Mouse (Mus musculus) common myeloid progenitor, adult 5-6 weeks (primary cell): Measurements from ENCODE around the gene Tal1. TPM values are rescaled to one million over a fixed set of nuclear protein-coding genes. Genes with fewer than 3 reads are reported as not detected.

Experiments used
- ATAC-seq: replicated peaks from 2 replicates; pipeline ENCODE4 v1.8.0; 2016; ENCODE audit warnings: low read depth, mild to moderate bottlenecking, moderate TSS enrichment, inconsistent platforms; ENCODE audit not compliant: poor library complexity, severe bottlenecking
- total RNA-seq: library from RNA; stranded (forward); fragments of 200-1000, 187-1606 nt; gene quantifications from 2 replicates; pipeline ENCODE4 v1.2.3, GENCODE M21; 2017

Gene Tal1
- total RNA-seq, 1 experiment from 2014 or later, result 47.6 TPM

- no peak for ATAC-seq
These were observed 40.9 kb downstream of the Tal1 start for GRCm38 (mm10) chr4:115097146-115097496.

GRCm38 (mm10) chr4:115101682-115102081, 45.5 kb downstream of the Tal1 start:
- ATAC-seq, result peak; percentile 76

DNA sequence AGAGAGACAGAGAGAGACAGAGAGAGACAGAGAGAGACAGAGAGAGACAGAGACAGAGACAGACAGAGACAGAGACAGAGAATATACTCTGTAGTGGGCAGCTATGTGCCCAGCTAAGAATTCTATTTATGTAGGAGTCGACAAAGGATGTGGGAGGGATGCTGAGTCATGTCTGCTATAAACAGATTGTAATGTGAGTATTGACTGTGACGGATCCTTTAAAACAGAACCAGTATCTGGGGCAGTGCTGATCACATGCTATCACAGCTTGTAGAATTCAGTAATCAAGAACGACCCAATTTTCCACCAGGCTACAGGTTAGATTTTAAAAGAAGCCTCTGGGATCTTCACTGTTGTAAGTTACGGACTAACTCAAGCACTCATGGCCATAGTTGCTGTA, 47.3 kb downstream of the Tal1 start:
- ATAC-seq, result peak; percentile 87

DNA sequence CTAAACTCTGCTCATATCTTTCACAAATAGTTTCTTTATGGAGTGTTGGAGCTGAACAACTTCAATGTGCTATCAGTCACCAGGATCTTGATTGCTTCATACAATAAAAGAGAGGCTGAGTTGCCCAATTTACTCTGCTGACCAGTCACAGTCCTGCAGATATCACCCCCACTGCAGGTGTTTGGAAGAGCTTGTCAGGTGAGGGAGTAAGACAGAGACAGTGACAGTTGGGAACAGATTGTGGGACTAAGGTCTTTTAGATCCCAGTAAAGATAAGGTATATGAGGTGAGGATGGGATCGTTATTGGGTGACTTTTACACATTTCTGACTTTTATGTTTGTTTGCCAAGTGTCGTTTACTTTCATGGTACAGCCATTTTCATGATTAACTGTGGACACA, 54.9 kb downstream of the Tal1 start:
- no peak for ATAC-seq

DNA sequence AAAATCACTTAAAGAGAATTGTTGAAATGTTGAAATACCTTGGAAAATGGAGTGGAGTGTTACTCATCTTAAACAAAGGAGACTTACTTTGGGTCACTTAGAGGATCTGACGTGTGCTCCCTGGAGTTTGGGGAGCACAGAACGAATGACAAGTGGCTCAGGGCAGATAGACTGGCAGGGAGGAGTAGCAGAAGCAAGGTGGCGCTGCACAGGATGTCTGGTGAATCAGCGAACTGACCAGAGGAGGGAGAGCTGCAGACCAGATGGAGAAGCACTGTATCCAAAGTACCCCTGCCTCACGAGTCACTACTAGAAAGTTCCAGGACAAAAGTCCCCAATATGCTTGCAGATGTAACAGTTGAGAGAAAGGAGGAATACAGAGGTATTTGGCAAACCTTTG, 57.0 kb downstream of the Tal1 start:
- no peak for ATAC-seq

- no peak for ATAC-seq
These were observed 63.4 kb downstream of the Tal1 start for GRCm38 (mm10) chr4:115119642-115120041.

DNA sequence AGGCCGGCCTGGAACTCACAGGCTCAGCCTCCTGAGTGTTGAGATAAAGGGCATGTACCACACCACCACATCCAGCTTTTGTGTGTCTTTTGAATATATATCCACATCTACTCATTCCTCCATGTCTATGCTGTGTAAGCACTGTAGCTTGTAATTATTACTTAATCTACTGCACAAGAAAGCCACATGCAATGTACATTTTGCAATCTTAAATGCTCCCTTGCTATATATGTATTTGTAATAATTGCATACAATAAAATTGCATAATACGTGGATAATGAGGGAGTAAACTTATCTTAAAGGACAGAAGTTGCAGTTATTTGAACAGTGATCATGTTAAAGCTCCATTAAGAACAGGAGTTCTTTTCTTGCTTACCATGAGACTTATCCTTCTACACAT, 64.9 kb downstream of the Tal1 start:
- no peak for ATAC-seq

Other genes with a start within 250 kb of the Tal1 start
- gene Gm12830, start 234.7 kb upstream of the Tal1 start, total RNA-seq, result not detected in 2 replicates
- 0.09 and 1.3 TPM in 2 replicates for gene Foxd2, start 147.6 kb upstream of the Tal1 start, total RNA-seq
- not detected in 2 replicates for gene Foxe3, start 130.4 kb upstream of the Tal1 start, total RNA-seq
- 177 and 188 TPM in 2 replicates for gene Cmpk1, start 69.2 kb upstream of the Tal1 start, total RNA-seq
- 17.3 and 29.3 TPM in 2 replicates for gene Stil, start 56.3 kb upstream of the Tal1 start, total RNA-seq
- gene Pdzk1ip1, start 32.3 kb downstream of the Tal1 start, total RNA-seq, result 9.3 and 13.0 TPM in 2 replicates
- 0.09 TPM in 1 of 2 replicates, not detected in the other for gene Cyp4x1, start 77.9 kb downstream of the Tal1 start, total RNA-seq
- gene Cyp4a29, start 185.7 kb downstream of the Tal1 start, total RNA-seq, result not detected in 2 replicates
- not detected in 2 replicates for gene Cyp4a12a, start 242.6 kb downstream of the Tal1 start, total RNA-seq